Mouse (Mus musculus): ENCODE data around the gene Erbb4. TPM values are rescaled to one million over a fixed set of nuclear protein-coding genes. Genes with fewer than 3 reads are reported as not detected.

The Erbb4 gene
- total RNA-seq, 2 experiments from 2014 or later: 0.30 to 1.0 TPM

DNA sequence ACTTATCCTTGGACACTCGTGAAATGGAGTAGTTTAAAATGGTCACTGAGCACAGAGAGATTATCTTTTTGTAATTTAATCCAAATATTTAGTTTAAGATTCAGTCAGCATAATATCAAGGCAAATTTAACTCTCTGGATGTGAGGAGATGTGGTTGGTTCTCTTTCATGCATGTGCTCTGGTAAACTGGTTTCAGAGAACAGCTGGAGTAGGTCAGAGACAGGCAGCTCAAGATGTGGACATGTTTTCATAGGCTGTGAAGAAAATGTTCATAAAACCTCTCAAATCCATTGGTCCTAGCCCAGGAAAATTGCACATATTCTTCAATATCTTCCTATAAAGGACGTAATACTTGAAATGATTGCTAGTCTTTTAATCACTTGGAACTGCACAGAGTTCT is 590.0 kb downstream of the Erbb4 start:
- DNase-seq: no peak

DNA sequence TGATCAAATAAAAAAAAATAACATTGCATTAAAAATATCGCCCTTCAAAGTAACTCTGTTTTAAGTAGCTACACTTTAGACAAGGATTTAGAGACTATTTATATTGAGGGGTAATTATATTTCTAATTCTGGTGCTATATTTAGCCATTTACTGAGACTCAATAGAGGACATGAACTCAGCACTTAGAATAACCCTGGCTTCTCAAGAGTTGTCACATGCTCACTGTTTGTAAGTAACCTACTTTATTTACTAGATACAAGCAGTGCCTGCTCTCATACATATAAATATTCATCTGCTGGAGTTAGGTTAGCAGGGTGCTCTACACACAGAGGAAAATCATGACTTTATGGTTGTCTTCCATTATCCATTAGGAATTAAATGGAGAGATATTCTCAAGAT is 604.0 kb downstream of the Erbb4 start:
- DNase-seq: no peak

DNA sequence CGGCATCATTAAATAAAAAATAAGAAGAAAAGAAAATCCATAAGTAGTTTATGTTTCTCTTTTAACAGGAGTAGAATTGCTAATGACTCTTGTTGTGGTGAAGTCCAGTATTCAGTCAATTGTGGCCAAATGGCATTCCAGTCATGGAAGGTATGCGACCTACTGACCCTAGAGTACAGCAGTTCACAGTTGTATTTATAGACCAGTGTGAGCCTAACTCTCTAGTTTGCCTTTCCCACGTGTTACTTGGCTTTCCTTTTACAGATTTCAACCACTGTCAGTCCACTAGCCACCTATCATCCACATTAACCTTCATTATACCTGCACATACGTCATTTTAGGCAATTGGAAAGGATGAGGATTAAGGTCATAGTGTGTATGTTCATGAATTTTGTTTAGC is 606.3 kb downstream of the Erbb4 start:
- no peak for DNase-seq

DNA sequence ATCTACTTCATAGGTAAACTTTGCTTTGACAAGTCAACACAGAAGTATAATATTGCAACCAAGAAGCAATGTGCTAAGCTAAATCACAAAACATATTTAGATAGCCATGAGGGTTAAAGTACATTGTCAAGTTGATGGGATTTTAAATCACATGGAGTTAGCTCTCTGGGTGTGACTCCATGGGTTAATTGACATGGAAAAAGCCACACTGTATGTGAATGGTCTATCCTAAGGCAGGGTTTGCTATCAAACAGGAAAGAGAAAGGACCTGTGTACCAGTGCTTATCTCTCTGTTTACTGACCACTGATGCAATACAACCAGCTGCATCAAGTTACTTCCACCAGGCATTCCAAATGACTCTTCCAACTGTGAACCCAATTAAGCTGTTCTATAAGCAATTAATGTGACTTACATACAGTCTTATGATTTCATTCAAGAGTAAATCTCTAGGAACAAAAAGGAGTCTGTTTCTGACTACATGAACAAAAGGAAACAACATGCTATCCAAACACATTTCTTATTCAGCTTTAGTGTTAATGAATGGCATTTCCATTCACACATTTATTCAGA is 641.4 kb downstream of the Erbb4 start:
- no peak for DNase-seq

DNA sequence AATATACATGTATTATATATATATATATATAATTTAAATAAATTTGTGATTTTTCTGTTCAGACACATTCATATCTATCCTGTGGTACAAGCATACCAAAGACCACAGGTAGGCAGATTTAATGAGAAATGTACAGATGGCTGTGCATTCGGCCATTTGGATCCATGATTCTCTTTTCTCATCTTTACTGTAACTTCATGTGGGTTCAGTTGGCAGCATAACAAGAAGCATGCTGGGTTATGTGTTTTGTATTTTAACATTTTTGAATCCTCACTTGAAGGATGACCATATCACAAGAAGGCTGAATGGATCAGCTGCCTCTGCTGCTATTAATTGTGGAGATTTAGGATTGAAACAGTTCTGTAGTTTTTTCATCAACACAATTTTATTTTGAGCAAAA is 656.6 kb downstream of the Erbb4 start:
- no peak for DNase-seq

DNA sequence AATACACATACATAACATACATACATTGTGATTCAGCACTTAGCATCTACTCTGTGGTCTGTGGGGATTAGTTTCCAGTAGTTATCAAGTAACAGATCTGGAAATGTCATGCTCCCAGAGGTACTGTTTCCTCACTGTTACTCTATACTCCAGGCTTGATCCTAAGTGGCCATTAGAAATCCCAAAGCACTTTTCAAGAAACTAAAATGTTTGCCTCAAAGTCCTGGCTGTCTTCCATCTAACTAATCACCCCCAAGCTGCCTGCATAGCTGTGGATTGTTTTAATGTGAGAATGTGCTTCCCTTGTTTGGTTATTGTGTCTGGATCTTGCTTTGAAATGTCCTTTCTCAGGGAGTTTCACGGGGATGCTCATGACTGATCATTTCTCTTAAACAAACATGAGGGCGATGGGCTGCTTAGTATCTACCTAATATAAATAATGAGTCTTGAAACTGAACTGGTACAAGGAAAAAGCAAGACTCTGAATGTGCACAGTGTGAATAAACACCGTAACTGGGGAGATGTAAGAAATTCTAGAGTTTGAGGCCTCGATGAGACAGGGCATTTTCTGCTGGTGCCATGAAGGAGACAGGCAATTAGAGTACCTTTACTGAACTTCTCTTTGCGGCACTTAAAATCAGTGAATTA is 683.4 kb downstream of the Erbb4 start:
- DNase-seq: no peak

DNA sequence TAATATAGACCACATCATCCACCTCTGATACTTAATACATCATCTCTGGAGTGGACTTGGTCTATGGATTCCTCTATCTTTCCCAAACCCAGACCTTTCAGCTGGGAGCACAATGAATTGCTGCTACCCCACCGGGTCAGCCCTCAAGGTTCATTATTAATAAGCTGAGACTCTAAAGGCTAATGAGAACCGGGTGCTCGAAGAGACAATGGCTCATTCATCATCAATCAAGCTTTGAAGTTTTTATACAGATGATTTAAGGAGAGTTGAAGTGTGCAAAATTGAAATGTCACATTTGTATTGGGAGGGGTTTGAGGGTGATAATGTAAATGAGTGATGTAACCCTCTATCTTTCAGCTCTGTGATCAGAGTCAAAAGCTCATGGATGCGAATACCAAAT is 706.7 kb downstream of the Erbb4 start:
- no peak for DNase-seq

DNA sequence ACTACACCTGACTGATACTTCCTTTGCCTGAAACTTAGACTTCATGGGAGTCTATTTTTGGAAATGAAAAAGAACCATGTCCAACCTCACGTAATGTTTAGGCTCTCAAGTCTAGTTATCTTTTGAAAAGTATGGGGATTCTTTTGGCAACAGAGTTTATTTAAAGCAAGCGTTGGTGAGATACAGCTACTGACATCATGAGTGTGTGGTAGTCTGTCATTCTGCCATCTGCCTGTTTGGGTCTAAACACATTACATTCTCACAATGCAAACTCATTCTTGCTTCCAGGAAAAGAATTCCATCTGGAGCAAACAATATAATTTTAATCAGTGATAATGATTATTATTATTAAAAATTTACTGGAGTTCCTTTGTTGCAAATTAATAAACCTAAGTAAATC is 736.3 kb downstream of the Erbb4 start:
- DNase-seq: no peak

- no peak for DNase-seq
Measured at GRCm38 (mm10) chr1:68333714-68334113, 774.1 kb downstream of the Erbb4 start.

- DNase-seq: no peak
Measured at GRCm38 (mm10) chr1:68305813-68306212, 802.0 kb downstream of the Erbb4 start.

DNA sequence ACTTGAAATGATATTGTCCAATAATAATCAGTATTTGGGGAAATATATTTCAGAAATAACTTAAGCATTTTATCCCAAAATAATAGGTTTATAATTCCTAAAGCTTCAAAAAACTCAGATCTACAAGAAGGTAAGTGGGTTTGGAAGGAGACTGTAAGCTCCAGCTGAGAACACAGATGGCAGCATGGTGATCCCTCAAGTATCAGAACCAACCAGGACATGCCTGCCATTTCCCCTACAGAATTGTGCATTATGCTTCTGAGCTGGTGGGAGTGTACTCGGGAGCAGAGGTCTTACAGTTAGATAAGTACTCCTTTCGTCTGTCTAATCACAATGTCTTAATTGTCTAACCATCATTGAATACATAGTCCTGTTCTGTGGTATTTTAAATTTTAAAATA is 823.4 kb downstream of the Erbb4 start:
- no peak for DNase-seq

DNA sequence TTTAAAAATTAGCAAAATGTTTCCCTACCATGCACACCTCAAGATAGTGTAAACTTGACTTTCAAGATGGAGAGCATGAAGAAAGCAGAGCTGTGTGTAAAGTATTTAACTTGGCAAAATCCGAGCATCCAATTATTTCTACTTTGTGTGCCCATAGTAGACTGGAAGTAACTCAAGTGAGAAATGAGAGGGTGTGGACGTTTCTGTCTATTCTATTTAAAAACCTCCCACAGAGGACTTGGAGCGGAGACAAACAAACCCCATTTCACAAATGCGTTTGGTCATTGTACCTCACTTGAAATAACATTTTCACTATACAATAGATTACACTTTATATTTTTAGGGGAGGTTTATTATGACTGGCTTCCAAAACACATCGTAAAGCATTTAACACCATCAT is 832.0 kb downstream of the Erbb4 start:
- no peak for DNase-seq

- DNase-seq: no peak
Measured at GRCm38 (mm10) chr1:68178580-68178979, 929.3 kb downstream of the Erbb4 start.

DNA sequence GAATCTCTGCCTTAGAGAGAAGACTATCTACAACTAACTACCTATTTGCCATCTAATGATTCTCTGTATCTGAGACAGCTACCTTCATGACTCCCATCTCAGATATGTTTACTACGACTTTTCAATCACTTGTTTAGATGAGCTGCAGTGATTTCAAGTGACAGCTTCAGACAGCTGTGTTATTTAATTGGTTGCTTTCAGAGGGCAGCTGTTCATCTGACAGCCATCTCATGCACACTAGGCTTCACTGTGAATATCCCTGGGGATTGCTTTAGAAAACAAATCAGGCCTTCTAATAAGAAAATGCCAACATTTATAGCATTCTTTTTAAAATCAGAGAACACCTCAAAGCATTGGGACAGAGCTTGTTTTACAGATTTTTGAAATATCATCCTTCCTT is 952.6 kb downstream of the Erbb4 start:
- DNase-seq: no peak

GRCm38 (mm10) chr1:68150572-68150971 is 957.3 kb downstream of the Erbb4 start:
- no peak for DNase-seq

GRCm38 (mm10) chr1:68142562-68143350 is 965.1 kb downstream of the Erbb4 start:
- DNase-seq: no peak

DNA sequence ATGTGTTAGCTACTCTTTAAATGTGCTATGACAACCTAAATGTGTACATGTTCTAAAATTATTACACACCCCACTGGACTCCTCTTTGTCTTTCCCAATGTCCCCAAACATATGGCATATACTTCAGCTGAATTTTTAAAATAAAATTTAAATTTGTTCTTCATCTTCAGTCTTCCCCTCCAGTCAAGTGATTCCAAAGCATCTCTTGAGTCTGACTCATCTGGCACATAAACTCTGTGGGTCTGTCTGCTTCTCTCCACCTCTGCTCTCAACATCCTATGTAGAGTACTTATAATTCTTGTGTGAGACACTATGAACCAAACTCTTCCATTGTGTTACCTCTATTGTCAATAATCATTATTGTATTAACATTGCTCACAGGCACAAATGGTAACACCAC is 972.9 kb downstream of the Erbb4 start:
- DNase-seq: no peak

- no peak for DNase-seq
Measured at GRCm38 (mm10) chr1:68134450-68134849, 973.4 kb downstream of the Erbb4 start.

- no peak for DNase-seq
Measured at GRCm38 (mm10) chr1:68123541-68123940, 984.3 kb downstream of the Erbb4 start.

GRCm38 (mm10) chr1:68120364-68120763 is 987.5 kb downstream of the Erbb4 start:
- no peak for DNase-seq

GRCm38 (mm10) chr1:68115721-68116120 is 992.1 kb downstream of the Erbb4 start:
- no peak for DNase-seq

DNA sequence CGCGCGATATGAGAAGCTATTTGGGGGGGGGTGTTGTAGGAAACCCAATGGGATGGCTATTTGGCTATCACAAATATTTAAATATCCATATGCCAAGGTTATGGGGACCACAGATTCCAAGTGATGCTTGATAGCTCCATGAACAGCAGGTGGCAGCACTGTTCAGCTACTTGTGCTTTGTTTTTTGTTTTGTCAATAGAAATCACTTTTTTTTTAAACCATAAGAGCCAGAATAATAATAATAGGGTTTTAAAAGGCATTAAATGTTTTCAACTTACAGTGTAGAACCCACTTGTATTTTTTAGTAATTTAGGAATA is 1001.4 kb downstream of the Erbb4 start:
- DNase-seq: peak; percentile 16 to 48

DNA sequence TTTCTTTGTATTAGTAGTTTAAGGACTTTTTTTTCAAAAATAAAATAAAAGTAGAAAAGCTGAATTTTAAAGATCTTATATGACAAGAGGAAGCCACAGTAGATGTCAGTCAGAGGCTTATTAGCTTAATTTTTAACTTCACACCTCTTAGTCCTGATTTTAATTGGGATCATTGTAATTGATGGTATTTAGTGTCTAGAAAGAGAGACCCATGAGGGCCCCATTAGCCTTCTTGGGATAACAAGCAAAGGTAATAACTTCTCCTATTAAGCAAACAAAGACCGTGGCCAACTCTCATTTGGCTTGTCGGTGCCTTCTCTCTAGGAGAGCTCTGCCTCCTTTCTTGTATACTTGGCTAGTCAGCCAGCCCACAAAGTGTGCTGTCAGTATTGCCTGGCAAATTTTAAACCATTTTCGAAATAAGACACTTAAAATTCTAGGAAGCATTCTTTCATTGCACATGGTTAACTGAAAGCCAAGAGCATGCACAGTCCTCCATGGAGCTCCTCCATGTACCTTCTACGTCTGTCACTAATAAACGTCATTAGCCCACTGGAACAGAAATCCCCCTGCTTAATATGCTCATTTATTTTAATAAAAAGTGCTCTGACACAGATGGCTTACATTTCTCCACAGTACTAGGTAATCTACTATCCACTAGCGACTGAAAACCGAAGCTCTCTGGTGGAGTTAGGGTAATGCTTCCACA is 1001.9 kb downstream of the Erbb4 start:
- DNase-seq: no peak

Data from adrenal gland, postnatal 36 days (tissue).